In the genomic region with DNA sequence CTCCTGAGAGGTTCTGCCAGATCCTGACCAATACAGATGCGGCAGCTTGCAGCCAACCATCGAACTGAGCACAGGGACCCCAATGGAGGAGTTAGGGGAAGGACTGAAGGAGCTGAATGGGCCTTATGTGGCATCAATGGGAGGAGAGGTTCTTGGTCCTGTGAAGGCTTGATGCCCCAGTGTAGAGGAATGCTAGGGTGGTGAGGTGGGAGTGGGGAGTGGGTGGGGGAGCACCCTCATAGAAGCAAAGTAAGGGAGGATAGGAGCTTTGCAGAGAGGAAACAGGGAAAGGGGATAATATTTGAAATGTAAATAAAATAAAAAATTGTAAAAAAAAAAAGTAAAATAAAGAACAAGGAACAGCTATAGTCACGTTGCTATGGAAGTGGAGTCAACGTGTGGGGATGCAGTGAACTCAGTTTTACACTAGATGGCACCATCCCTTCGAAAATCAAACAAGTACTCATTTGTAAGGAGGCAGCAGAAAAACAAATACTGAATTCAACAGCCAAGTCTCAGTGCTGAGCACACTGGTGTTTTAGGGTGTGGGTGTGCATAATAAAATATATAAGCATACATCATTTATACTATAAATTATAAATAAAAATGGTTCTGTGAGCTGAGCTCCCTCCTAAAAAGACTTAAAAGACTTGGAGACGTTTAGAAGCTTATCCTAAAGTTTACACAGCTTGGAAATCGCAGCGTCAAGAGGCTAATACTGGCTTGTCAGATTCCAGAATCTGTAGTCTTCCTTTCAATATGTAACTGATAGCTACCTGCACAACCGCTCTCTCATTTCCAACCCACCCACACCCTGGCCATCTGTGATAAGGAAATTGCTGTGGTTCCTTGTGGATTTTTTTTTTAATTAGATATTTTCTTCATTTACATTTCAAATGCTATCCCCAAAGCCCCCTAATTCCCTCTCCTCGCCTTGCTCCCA, we compare ENCODE assay signal across 8 mouse cellular contexts. TPM values are rescaled to one million over a fixed set of nuclear protein-coding genes. Genes with fewer than 3 reads are reported as not detected.
DNase-seq lines count a peak whose midpoint lies in the region; ATAC-seq and TF ChIP-seq lines count a peak whose summit lies in the region.

No protein-coding gene starts in this region.

- H3K36me3 ChIP-seq in liver, adult 2 months (ENCODE audit: control insufficient read depth, insufficient read depth, low read length): no peaks in the 10 kb centered on the region
- H3K36me3 ChIP-seq in neural tube, embryonic 14.5 days (ENCODE audit: control insufficient read depth, insufficient read depth, low read length): no peaks in the 10 kb centered on the region

- TF ChIP-seq CTCF in liver, adult 2 months (IDR thresholded peaks at IDR 0.05; ENCODE audit: low read depth, low read length): peak; percentile 63

- no peak for TF ChIP-seq POLR2A in liver, adult 2 months (IDR thresholded peaks at IDR 0.05; ENCODE audit: extremely low read depth, insufficient read depth, low read length)

- peak; percentile 83 for ATAC-seq in granulocyte monocyte progenitor cell, adult 5-6 weeks (replicated peaks; ENCODE audit: poor library complexity, severe bottlenecking)
- ATAC-seq in neural tube, embryonic 14.5 days (ENCODE audit: low read depth): peak; percentile 93

- H3K79me2 ChIP-seq in liver, adult 2 months (ENCODE audit: control insufficient read depth, insufficient read depth, low read length): no peaks in the 10 kb centered on the region

- H3K27ac ChIP-seq in liver, adult 2 months (replicated peaks; ENCODE audit: insufficient read depth, low read depth, low read length): no peak overlapping the region
- no peak overlapping the region for H3K27ac ChIP-seq in neural tube, embryonic 14.5 days (ENCODE audit: low read depth, low read length)

- H3K9ac ChIP-seq in liver, adult 2 months (ENCODE audit: low read depth, low read length): no peak overlapping the region
- no peak overlapping the region for H3K9ac ChIP-seq in neural tube, embryonic 14.5 days (replicated peaks; ENCODE audit: low read depth, low read length)

- peak; percentile 32 to 34 for DNase-seq in B cell, adult 2 months
- DNase-seq in ES-CJ7 (ENCODE audit: low read depth, low spot score): peak; percentile 69
- peak; percentile 59 to 72 for DNase-seq in cerebellum, postnatal 10 days
- DNase-seq in kidney, postnatal 10 days: peak; percentile 53
- DNase-seq in liver, adult 2 months (ENCODE audit: extremely low read depth, low read depth, low spot score): peak; percentile 64
- DNase-seq in ovary, adult 18-20 months (ENCODE audit: low spot score): no peak

- 47% methylated on average over 10 of the region's 10 CpGs for WGBS in liver, adult 2 months
- WGBS in neural tube, embryonic 14.5 days: 53% methylated on average over 10 of the region's 10 CpGs

- H3K4me3 ChIP-seq in liver, adult 2 months (ENCODE audit: insufficient read depth, low read depth, low read length): no peak overlapping the region
- no peak overlapping the region for H3K4me3 ChIP-seq in neural tube, embryonic 14.5 days (ENCODE audit: low read depth, low read length)

- H3K9me3 ChIP-seq in neural tube, embryonic 14.5 days (ENCODE audit: control insufficient read depth, low read length): no peaks in the 10 kb centered on the region

- no peaks in the 10 kb centered on the region for H3K27me3 ChIP-seq in liver, adult 2 months (ENCODE audit: control insufficient read depth, insufficient read depth, low read length)
- no peaks in the 10 kb centered on the region for H3K27me3 ChIP-seq in neural tube, embryonic 14.5 days (ENCODE audit: control insufficient read depth, insufficient read depth, low read length)

- H3K4me1 ChIP-seq in liver, adult 2 months (ENCODE audit: control insufficient read depth, insufficient read depth, low read length): no peaks in the 10 kb centered on the region
- no peaks in the 10 kb centered on the region for H3K4me1 ChIP-seq in neural tube, embryonic 14.5 days (ENCODE audit: control insufficient read depth, insufficient read depth, low read length)

- no peak overlapping the region for H3K4me2 ChIP-seq in neural tube, embryonic 14.5 days (ENCODE audit: low read depth, low read length)

RNA-seq across cellular contexts. Expression of a gene that starts 24.2 kb away (rescaled TPM):
- total RNA-seq in granulocyte monocyte progenitor cell, adult 5-6 weeks (2014; fragmentation: Nextera tagmentation): 16.4 and 23.6 TPM in 2 replicates
- total RNA-seq in granulocyte monocyte progenitor cell, adult 5-6 weeks (2017): 35.7 and 36.5 TPM in 2 replicates
- 0.74 TPM in 1 of 2 replicates, not detected in the other for total RNA-seq in liver, adult 2 months (2014; rRNA removed)
- polyA plus RNA-seq in liver, adult 2 months (2012; rRNA removed): not detected in 2 replicates
- not detected in 2 replicates for polyA plus RNA-seq in neural tube, embryonic 14.5 days (2014; fragmentation: Nextera tagmentation; extraction: Ambion mirVana)

RNA-seq across cellular contexts. Expression of a gene that starts 54.2 kb away (rescaled TPM):
- 85.4 and 105 TPM in 2 replicates for total RNA-seq in granulocyte monocyte progenitor cell, adult 5-6 weeks (2014; fragmentation: Nextera tagmentation)
- total RNA-seq in granulocyte monocyte progenitor cell, adult 5-6 weeks (2017): 48.8 and 51.7 TPM in 2 replicates
- 22.1 and 24.1 TPM in 2 replicates for total RNA-seq in liver, adult 2 months (2014; rRNA removed)
- 68.6 and 78.2 TPM in 2 replicates for polyA plus RNA-seq in liver, adult 2 months (2012; rRNA removed)
- 178 and 191 TPM in 2 replicates for polyA plus RNA-seq in neural tube, embryonic 14.5 days (2014; fragmentation: Nextera tagmentation; extraction: Ambion mirVana)

Comparison
In these comparisons a context has a peak if more than half of its experiments do, and no peak if none do; other contexts are left out.
1. RNA of a gene that starts 24.2 kb away (total RNA-seq): 16.4 to 36.5 TPM in granulocyte monocyte progenitor cell, adult 5-6 weeks; 0.74 TPM in liver, adult 2 months; every median in the first group is over 10 times any median in the second.